Mouse (Mus musculus): ENCODE data around the gene Foxe3. TPM values are rescaled to one million over a fixed set of nuclear protein-coding genes. Genes with fewer than 3 reads are reported as not detected.

Gene Foxe3
- polyA plus RNA-seq, 1 experiment from 2014 or later = not detected

DNA sequence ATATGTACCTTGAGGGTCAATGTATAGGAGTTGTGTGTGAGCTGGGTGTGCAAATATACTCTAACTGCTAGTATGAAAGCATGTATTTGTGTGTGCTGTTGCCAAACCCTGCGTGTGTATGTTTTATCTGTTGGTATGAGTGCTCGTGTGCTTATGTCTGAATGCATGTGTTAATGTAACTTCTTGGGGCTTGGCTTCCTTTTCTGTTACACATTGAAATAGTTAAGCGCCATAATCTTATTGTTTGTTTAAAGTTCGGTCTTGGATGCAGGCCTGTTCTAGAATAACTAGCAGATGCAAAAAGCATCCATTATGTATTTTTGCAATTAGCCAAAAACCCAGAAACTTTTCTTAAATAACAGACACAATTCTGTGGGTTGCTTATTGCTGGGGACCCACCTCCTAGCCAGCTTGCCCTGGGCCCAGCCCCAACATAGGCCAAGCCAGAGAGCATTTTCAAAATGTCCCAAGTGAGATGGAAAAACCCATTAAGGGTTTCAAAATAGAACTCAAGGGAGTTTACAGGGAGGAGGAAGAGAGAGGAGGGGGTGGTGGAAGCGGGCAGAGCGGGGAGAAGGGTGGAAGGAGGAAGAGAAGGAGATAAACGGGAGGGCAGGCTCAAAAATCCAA, 22.2 kb upstream of the Foxe3 start:
- 45% methylated on average over 7 of the region's 7 CpGs for WGBS (ENCODE audit: insufficient replicate concordance)
- no peak overlapping the region for H3K27ac ChIP-seq (ENCODE audit: low read length)
- ATAC-seq (ENCODE audit: low read depth) = no peak

DNA sequence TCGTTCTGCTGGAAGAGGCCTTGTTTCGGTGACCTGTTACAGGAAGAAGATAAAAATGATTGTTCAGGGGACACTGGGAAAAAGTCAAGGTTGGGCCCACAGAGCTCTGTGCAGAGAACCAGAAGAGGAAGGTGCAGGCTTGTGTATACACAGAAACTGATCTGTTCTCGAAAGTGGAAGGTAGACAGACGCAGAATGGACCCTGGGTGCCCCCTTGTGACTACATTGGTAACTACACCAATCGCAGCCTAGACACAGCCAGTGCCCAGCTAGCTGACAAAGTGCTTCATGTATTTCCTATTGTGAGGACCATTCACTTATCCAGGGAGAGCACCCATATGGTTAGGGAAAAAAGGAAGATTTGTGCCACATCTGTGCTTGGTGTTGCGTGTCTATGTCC, 21.6 kb upstream of the Foxe3 start:
- no peak overlapping the region for H3K9ac ChIP-seq (ENCODE audit: low read depth, low read length)
- no peak for ATAC-seq (ENCODE audit: low read depth)
- H3K4me3 ChIP-seq (ENCODE audit: low read depth, low read length) = no peak overlapping the region
- H3K27ac ChIP-seq (ENCODE audit: low read length) = no peak overlapping the region
- H3K27me3 ChIP-seq (ENCODE audit: control insufficient read depth, insufficient read depth, low read depth, low read length) = peaks cover 2% of the 10 kb centered on the region; the same call in 1 of the 2 replicates
- no peak overlapping the region for H3K4me2 ChIP-seq (ENCODE audit: low read depth, low read length)
- WGBS (ENCODE audit: insufficient replicate concordance) = 21% methylated on average over 6 of the region's 6 CpGs
- no peaks in the 10 kb centered on the region for H3K9me3 ChIP-seq (replicated peaks; ENCODE audit: control insufficient read depth, low read length)
- H3K4me1 ChIP-seq (ENCODE audit: control insufficient read depth, low read depth, low read length) = no peaks in the 10 kb centered on the region
- no peaks in the 10 kb centered on the region for H3K36me3 ChIP-seq (ENCODE audit: control insufficient read depth, insufficient read depth)

More for the DNA sequence above, 22.2 kb upstream of the Foxe3 start:
- H3K4me1 ChIP-seq (ENCODE audit: control insufficient read depth, low read depth, low read length) = no peaks in the 10 kb centered on the region
- H3K27me3 ChIP-seq (ENCODE audit: control insufficient read depth, insufficient read depth, low read depth, low read length) = peaks cover 2% of the 10 kb centered on the region; the same call in 1 of the 2 replicates
- H3K4me2 ChIP-seq (ENCODE audit: low read depth, low read length) = no peak overlapping the region
- H3K4me3 ChIP-seq (ENCODE audit: low read depth, low read length) = no peak overlapping the region
- H3K36me3 ChIP-seq (ENCODE audit: control insufficient read depth, insufficient read depth) = no peaks in the 10 kb centered on the region
- no peaks in the 10 kb centered on the region for H3K9me3 ChIP-seq (replicated peaks; ENCODE audit: control insufficient read depth, low read length)
- no peak overlapping the region for H3K9ac ChIP-seq (ENCODE audit: low read depth, low read length)

DNA sequence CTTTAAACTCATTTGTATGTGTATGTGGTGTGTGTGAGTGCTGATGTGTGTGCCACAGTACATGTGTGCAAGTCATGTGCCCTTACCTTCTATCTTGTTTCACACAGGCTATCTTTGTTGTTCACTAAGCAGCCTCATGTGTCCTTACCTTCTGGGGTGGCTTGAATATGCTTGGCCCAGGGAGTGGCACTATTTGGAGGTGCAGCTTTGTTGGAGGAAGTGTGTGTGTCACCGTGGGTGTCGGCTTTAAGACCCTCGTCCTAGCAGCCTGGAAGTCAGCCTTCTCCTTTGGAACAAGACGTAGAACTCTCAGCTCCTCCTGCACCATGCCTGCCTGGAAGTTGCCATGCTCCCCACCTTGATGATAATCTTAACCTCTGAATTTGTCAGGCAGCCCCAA, 20.6 kb upstream of the Foxe3 start:
- 69% methylated on average over 4 of the region's 4 CpGs for WGBS (ENCODE audit: insufficient replicate concordance)
- H3K27me3 ChIP-seq (ENCODE audit: control insufficient read depth, insufficient read depth, low read depth, low read length) = peaks cover 2% of the 10 kb centered on the region; the same call in 1 of the 2 replicates
- H3K36me3 ChIP-seq (ENCODE audit: control insufficient read depth, insufficient read depth) = no peaks in the 10 kb centered on the region
- no peak overlapping the region for H3K27ac ChIP-seq (ENCODE audit: low read length)
- no peak overlapping the region for H3K4me2 ChIP-seq (ENCODE audit: low read depth, low read length)
- no peaks in the 10 kb centered on the region for H3K4me1 ChIP-seq (ENCODE audit: control insufficient read depth, low read depth, low read length)
- no peak overlapping the region for H3K4me3 ChIP-seq (ENCODE audit: low read depth, low read length)
- no peak overlapping the region for H3K9ac ChIP-seq (ENCODE audit: low read depth, low read length)
- ATAC-seq (ENCODE audit: low read depth) = no peak
- no peaks in the 10 kb centered on the region for H3K9me3 ChIP-seq (replicated peaks; ENCODE audit: control insufficient read depth, low read length)

DNA sequence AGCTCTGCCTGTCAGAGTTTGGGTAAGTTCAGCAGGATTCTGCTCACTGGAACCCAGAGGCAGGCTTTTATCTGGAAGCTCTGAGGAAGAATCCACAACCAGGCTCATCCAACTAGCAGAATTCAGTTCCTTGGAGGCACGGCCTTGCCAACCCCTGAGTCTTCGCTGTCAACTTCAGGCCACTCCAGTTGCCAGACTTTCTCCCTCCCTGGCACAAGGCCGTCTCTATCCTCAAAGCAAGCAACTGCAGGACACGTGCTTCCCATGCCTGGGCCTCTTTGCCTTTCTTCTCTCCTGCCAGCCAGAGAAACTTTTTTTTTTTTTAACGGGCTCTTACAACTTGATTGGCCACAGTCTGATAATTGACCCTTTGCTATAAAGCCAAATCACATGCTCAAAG, 19.2 kb upstream of the Foxe3 start:
- no peak overlapping the region for H3K4me3 ChIP-seq (ENCODE audit: low read depth, low read length)
- no peaks in the 10 kb centered on the region for H3K36me3 ChIP-seq (ENCODE audit: control insufficient read depth, insufficient read depth)
- peaks cover 2% of the 10 kb centered on the region; the same call in 1 of the 2 replicates for H3K27me3 ChIP-seq (ENCODE audit: control insufficient read depth, insufficient read depth, low read depth, low read length)
- no peak for ATAC-seq (ENCODE audit: low read depth)
- no peak overlapping the region for H3K27ac ChIP-seq (ENCODE audit: low read length)
- no peaks in the 10 kb centered on the region for H3K9me3 ChIP-seq (replicated peaks; ENCODE audit: control insufficient read depth, low read length)
- H3K4me1 ChIP-seq (ENCODE audit: control insufficient read depth, low read depth, low read length) = no peaks in the 10 kb centered on the region
- 55% methylated on average over 5 of the region's 5 CpGs for WGBS (ENCODE audit: insufficient replicate concordance)
- no peak overlapping the region for H3K4me2 ChIP-seq (ENCODE audit: low read depth, low read length)
- no peak overlapping the region for H3K9ac ChIP-seq (ENCODE audit: low read depth, low read length)

DNA sequence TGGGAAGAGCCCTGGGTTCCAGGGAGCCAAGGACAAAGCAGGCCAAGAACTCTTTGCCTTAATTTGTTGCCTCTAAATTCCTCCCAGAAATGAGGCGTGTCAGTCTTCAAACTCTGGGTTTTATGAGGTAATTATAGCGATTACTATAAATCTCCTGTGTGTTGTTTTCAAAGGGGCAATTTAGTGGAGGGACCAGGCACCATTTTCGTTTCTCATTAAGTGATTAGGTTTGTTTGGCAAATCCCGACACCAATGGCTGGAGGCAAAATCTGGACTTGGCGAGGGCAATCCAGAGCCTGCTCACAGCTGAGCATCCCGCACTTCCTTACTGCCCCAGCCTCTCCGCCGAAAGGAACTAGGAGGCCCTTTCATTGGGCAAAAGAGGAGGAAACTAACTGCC, 16.8 kb upstream of the Foxe3 start:
- no peak overlapping the region for H3K27ac ChIP-seq (ENCODE audit: low read length)
- H3K27me3 ChIP-seq (ENCODE audit: control insufficient read depth, insufficient read depth, low read depth, low read length) = peaks cover 2% of the 10 kb centered on the region; the same call in 1 of the 2 replicates
- H3K4me2 ChIP-seq (ENCODE audit: low read depth, low read length) = no peak overlapping the region
- no peak overlapping the region for H3K4me3 ChIP-seq (ENCODE audit: low read depth, low read length)
- H3K9ac ChIP-seq (ENCODE audit: low read depth, low read length) = no peak overlapping the region
- H3K9me3 ChIP-seq (replicated peaks; ENCODE audit: control insufficient read depth, low read length) = no peaks in the 10 kb centered on the region
- no peaks in the 10 kb centered on the region for H3K4me1 ChIP-seq (ENCODE audit: control insufficient read depth, low read depth, low read length)
- no peak for ATAC-seq (ENCODE audit: low read depth)
- 49% methylated on average over 8 of the region's 8 CpGs for whole genome bisulfite sequencing (ENCODE audit: insufficient replicate concordance)
- no peaks in the 10 kb centered on the region for H3K36me3 ChIP-seq (ENCODE audit: control insufficient read depth, insufficient read depth)

DNA sequence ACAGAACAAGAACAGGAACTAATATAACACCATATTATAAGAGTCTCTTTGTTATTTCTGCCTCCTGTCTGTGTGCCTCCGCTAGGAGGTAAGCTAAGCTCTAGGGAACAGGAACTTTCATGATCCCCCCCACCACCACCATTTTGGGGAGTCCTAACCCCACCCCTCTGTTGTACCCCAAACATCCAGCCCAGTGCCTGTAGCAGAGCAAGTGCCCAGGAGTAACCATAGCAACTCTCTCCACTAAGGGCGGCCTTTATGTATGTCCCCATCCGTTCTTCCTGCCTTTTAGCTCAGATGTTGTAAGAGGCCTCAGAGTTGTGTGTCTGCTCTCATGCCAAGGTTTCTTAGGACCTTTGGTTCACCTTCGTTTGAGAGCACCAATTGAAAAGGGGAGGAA, 16.3 kb upstream of the Foxe3 start:
- WGBS (ENCODE audit: insufficient replicate concordance) = 43% methylated on average over 4 of the region's 4 CpGs
- Histone ChIP-seq H3K36me3 (ENCODE audit: control insufficient read depth, insufficient read depth) (no peaks in the 10 kb centered on the region), H3K4me3 (ENCODE audit: low read depth, low read length) (no peak overlapping the region), H3K27ac (ENCODE audit: low read length) (no peak overlapping the region), H3K4me2 (ENCODE audit: low read depth, low read length) (no peak overlapping the region), H3K9ac (ENCODE audit: low read depth, low read length) (no peak overlapping the region), H3K9me3 (replicated peaks; ENCODE audit: control insufficient read depth, low read length) (no peaks in the 10 kb centered on the region), H3K27me3 (ENCODE audit: control insufficient read depth, insufficient read depth, low read depth, low read length) (peaks cover 2% of the 10 kb centered on the region; the same call in 1 of the 2 replicates), H3K4me1 (ENCODE audit: control insufficient read depth, low read depth, low read length) (no peaks in the 10 kb centered on the region)
- ATAC-seq (ENCODE audit: low read depth) = no peak

DNA sequence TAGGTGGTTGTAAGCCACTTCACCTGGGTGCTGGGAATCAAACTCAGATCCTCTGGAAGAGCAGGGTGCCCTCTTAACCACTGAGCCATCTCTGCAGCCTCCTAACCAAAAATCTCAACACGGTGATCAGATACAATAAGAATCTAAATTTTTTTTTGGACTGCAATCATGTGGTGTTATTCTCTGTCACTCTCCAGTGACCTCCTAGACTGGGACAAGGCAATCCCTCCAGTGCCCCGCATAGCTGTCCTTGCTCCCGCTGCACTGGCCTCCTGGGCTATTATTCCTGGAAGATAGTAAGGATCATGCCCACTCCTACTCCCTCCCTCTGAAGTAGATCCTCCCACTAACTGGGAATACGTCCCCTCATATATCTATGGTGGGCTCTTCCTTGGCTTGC, 15.5 kb upstream of the Foxe3 start:
- WGBS (ENCODE audit: insufficient replicate concordance) = 70% methylated on average over 4 of the region's 4 CpGs
- Histone ChIP-seq H3K4me1 (ENCODE audit: control insufficient read depth, low read depth, low read length) (no peaks in the 10 kb centered on the region), H3K36me3 (ENCODE audit: control insufficient read depth, insufficient read depth) (no peaks in the 10 kb centered on the region), H3K27me3 (ENCODE audit: control insufficient read depth, insufficient read depth, low read depth, low read length) (peaks cover 2% of the 10 kb centered on the region; the same call in 1 of the 2 replicates), H3K9me3 (replicated peaks; ENCODE audit: control insufficient read depth, low read length) (no peaks in the 10 kb centered on the region), H3K4me2 (ENCODE audit: low read depth, low read length) (no peak overlapping the region), H3K27ac (ENCODE audit: low read length) (no peak overlapping the region), H3K9ac (ENCODE audit: low read depth, low read length) (no peak overlapping the region), H3K4me3 (ENCODE audit: low read depth, low read length) (no peak overlapping the region)
- ATAC-seq (ENCODE audit: low read depth) = no peak

DNA sequence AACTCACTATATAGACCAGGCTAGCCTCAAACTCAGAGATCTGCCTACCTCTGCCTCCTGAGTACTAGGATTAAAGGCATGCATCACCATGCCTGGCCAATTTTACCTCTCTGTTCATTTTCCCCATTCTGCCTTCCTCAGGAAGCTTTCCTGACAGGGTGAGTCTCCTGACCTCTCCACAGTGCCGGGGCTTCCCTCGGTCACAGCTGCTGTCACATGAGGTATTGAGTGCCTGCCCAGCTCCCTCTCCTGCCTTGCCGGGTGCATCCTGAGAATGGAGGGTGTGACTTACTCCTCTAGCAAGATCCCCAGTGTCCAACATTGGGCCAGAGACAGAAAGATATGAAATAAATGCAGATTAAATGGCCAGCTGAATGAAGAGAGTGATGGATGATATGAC, 12.4 kb upstream of the Foxe3 start:
- H3K36me3 ChIP-seq (ENCODE audit: control insufficient read depth, insufficient read depth) = no peaks in the 10 kb centered on the region
- no peaks in the 10 kb centered on the region for H3K4me1 ChIP-seq (ENCODE audit: control insufficient read depth, low read depth, low read length)
- 52% methylated on average over 3 of the region's 3 CpGs for WGBS (ENCODE audit: insufficient replicate concordance)
- H3K4me3 ChIP-seq (ENCODE audit: low read depth, low read length) = no peak overlapping the region
- no peak for ATAC-seq (ENCODE audit: low read depth)
- no peak overlapping the region for H3K27ac ChIP-seq (ENCODE audit: low read length)
- no peak overlapping the region for H3K4me2 ChIP-seq (ENCODE audit: low read depth, low read length)
- no peaks in the 10 kb centered on the region for H3K9me3 ChIP-seq (replicated peaks; ENCODE audit: control insufficient read depth, low read length)
- no peaks in the 10 kb centered on the region for H3K27me3 ChIP-seq (ENCODE audit: control insufficient read depth, insufficient read depth, low read depth, low read length)
- no peak overlapping the region for H3K9ac ChIP-seq (ENCODE audit: low read depth, low read length)

DNA sequence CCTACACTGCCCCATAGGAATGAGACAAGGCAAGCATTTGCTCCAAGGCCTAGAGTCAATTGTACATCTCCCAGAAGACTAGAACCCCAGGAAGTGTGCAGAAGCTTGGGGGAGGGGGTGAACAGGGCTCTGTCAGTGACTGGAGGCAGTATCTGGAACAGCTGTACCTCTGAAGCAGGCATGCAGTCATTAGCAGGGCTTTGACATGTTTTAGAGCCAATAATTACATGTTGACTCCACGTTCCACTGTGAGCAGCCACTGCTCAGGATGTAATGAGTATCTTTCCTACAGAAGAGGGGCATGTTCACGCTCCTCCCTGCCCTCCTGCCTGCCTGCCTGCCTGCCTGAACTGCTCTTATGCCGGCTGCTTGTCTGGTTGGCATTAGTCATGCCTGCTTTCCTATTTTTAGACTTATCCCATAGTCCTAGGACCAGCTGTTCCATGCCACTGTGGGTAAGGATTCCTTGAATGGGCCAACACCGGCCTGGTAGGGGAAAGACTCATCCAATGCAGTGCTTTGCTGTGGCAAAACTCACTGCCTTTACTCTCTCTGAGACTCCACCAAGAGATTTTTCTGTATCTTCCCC, 11.7 kb upstream of the Foxe3 start:
- H3K4me2 ChIP-seq (ENCODE audit: low read depth, low read length) = no peak overlapping the region
- 43% methylated on average over 4 of the region's 4 CpGs for WGBS (ENCODE audit: insufficient replicate concordance)
- ATAC-seq (ENCODE audit: low read depth) = no peak

More for the DNA sequence above, 11.7 kb upstream of the Foxe3 start:
- H3K4me1 ChIP-seq (ENCODE audit: control insufficient read depth, low read depth, low read length) = no peaks in the 10 kb centered on the region
- no peaks in the 10 kb centered on the region for H3K36me3 ChIP-seq (ENCODE audit: control insufficient read depth, insufficient read depth)
- H3K4me3 ChIP-seq (ENCODE audit: low read depth, low read length) = no peak overlapping the region
- H3K27ac ChIP-seq (ENCODE audit: low read length) = no peak overlapping the region
- H3K27me3 ChIP-seq (ENCODE audit: control insufficient read depth, insufficient read depth, low read depth, low read length) = no peaks in the 10 kb centered on the region
- no peaks in the 10 kb centered on the region for H3K9me3 ChIP-seq (replicated peaks; ENCODE audit: control insufficient read depth, low read length)
- no peak overlapping the region for H3K9ac ChIP-seq (ENCODE audit: low read depth, low read length)
